Mouse (Mus musculus) testis, adult 2 months (tissue): ENCODE results near the gene Ankk1.

Experiments
- CTCF ChIP-seq: fragments of 200-500 bp; IDR thresholded peaks from 2 replicates; pipeline ENCODE4 v1.5.1; 2012; ENCODE audit warnings: low read depth, mild to moderate bottlenecking, inconsistent platforms, low read length, moderate library complexity; ENCODE audit not compliant: control insufficient read depth, insufficient read depth, insufficient replicate concordance
- POLR2A ChIP-seq: fragments of 200-500 bp; IDR thresholded peaks from 2 replicates; pipeline ENCODE4 v1.6.1; 2012; ENCODE audit warnings: low read depth, mild to moderate bottlenecking, inconsistent platforms, low read length, moderate library complexity; ENCODE audit not compliant: control insufficient read depth

GRCm38 (mm10) chr9:49403711-49404110, 23.1 kb downstream of the Ankk1 start:
- TF ChIP-seq CTCF, result no peak
- no peak for TF ChIP-seq POLR2A
